15 mouse cellular contexts compared by ENCODE assay signal in the genomic region with DNA sequence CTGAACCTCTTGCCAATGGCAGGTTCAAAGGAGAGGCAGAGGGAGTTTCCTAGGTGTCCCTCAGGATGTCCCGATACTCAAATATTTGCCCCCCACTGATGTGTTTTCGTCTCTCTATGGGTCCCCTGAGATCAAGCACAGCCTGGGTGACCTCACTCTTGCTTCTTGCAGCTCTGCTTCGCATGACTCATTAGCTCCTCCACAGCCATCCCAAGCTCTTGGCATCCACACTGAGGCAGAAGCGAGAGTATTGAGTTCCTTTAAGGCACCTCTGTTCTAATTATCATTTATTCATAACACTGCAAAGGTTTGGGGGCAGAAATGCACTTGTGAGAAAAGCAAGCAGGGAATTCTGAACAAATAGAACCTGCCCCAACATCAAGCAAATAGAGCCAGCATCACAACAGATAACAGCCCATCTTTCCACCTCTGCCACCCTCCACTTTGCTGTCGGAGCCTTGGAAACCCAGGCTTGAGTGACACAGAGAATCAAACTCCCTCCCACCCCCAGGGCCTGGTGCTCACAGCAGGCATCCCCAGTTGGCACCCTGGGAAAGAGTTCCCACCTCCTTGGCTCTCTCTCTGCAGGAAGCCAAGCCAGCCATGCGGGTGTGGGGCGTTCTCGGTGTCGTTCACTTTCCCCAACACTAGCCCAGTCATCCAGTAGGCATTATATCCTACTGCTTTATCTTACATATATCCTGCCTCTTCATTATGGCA. TPM values are rescaled to one million over a fixed set of nuclear protein-coding genes. Genes with fewer than 3 reads are reported as not detected.
DNase-seq lines count a peak whose midpoint lies in the region; ATAC-seq lines count a peak whose summit lies in the region.
"Had no signal": no experiment of that assay in that cellular context is flagged by ENCODE, and none has a peak within 500 bp of the region (broad histone marks: within the 10 kb centered on the region; RNA-seq: fewer than 3 reads in every experiment).

No protein-coding gene starts in this region.

- no peaks in the 10 kb centered on the region for H3K27me3 ChIP-seq in heart, embryonic 11.5 days (ENCODE audit: control insufficient read depth, insufficient read depth, low read length)
- H3K27me3 ChIP-seq: hindbrain, embryonic 13.5 days; neural tube, embryonic 13.5 days had no signal

- H3K4me3 ChIP-seq in heart, embryonic 11.5 days (ENCODE audit: low read depth, low read length) = no peak overlapping the region
- H3K4me3 ChIP-seq: hindbrain, embryonic 13.5 days; midbrain, embryonic 10.5 days; neural tube, embryonic 13.5 days had no signal

- H3K4me1 ChIP-seq in heart, embryonic 11.5 days (ENCODE audit: control insufficient read depth, insufficient read depth, low read length) = no peaks in the 10 kb centered on the region
- H3K4me1 ChIP-seq: midbrain, embryonic 10.5 days had no signal

- ATAC-seq in heart, embryonic 11.5 days (replicated peaks; ENCODE audit: insufficient number of reproducible peaks, low FRiP score, low TSS enrichment) = no peak
- ATAC-seq: lung, postnatal 0 days had no signal

- 50% methylated on average over 9 of the region's 9 CpGs for WGBS in heart, embryonic 11.5 days (ENCODE audit: insufficient replicate concordance)

- H3K4me2 ChIP-seq in heart, embryonic 11.5 days = no peak overlapping the region
- H3K4me2 ChIP-seq: hindbrain, embryonic 13.5 days; neural tube, embryonic 13.5 days had no signal

- peak; percentile 35 to 62 for DNase-seq in heart, adult 18-20 months
- peak; percentile 38 for DNase-seq in adipocyte (ENCODE audit: low spot score)
- peak; percentile 78 for DNase-seq in layer of hippocampus, adult 9-11 months
- peak; percentile 44 to 60 for DNase-seq in right cerebral cortex, postnatal 10 days (ENCODE audit: low spot score in 2 of 2)
- no peak for DNase-seq in ovary, adult 18-20 months (ENCODE audit: low spot score)
- no peak for DNase-seq in kidney, adult 11 months
- no peak for DNase-seq in kidney, postnatal 10 days
- DNase-seq: cerebellum, adult 9-11 months; gastrocnemius, postnatal 10 days; spleen, adult 18-20 months had no signal

- H3K36me3 ChIP-seq in heart, embryonic 11.5 days (ENCODE audit: control insufficient read depth, insufficient read depth, low read length) = no peaks in the 10 kb centered on the region
- H3K36me3 ChIP-seq: hindbrain, embryonic 13.5 days; midbrain, embryonic 10.5 days; neural tube, embryonic 13.5 days had no signal

- H3K9ac ChIP-seq in heart, embryonic 11.5 days (ENCODE audit: low read depth, low read length) = no peak overlapping the region
- H3K9ac ChIP-seq: hindbrain, embryonic 13.5 days; neural tube, embryonic 13.5 days had no signal

- no peaks in the 10 kb centered on the region for H3K9me3 ChIP-seq in heart, embryonic 11.5 days (replicated peaks; ENCODE audit: control insufficient read depth, low read length)
- H3K9me3 ChIP-seq: hindbrain, embryonic 13.5 days; midbrain, embryonic 10.5 days; neural tube, embryonic 13.5 days had no signal

- no peak overlapping the region for H3K27ac ChIP-seq in heart, embryonic 11.5 days (ENCODE audit: low read depth, low read length)
- H3K27ac ChIP-seq: hindbrain, embryonic 13.5 days; midbrain, embryonic 10.5 days; neural tube, embryonic 13.5 days had no signal

RNA-seq across cellular contexts. Expression of gene Atg4a-ps, which starts 33.1 kb away (rescaled TPM):
- total RNA-seq in heart, adult 18-20 months (2021) = 1 to 10 TPM in 1 of 2 experiments, not detected in 1; 2.2 TPM
- 0.09 and 0.13 TPM in 2 replicates for polyA plus RNA-seq in heart, embryonic 11.5 days (2014; fragmentation: Nextera tagmentation; extraction: Ambion mirVana)

RNA-seq across cellular contexts. Expression of gene Syt6, which starts 37.8 kb away (rescaled TPM):
- not detected for total RNA-seq in heart, adult 18-20 months (2021)
- 0.18 and 0.59 TPM in 2 replicates for polyA plus RNA-seq in heart, embryonic 11.5 days (2014; fragmentation: Nextera tagmentation; extraction: Ambion mirVana)

Comparison
In these comparisons a context has a peak if more than half of its experiments do, and no peak if none do; other contexts are left out.
1. DNase-seq: peak in heart, adult 18-20 months (2 of 2), adipocyte (single experiment), layer of hippocampus, adult 9-11 months (single experiment) and right cerebral cortex, postnatal 10 days (2 of 2); none in ovary, adult 18-20 months (single experiment), kidney, adult 11 months (single experiment) and kidney, postnatal 10 days (single experiment).